Mouse (Mus musculus) liver, embryonic 11.5 days (tissue): ENCODE results near the gene 1190005I06Rik. TPM values are rescaled to one million over a fixed set of nuclear protein-coding genes. Genes with fewer than 3 reads are reported as not detected.

Source experiments
- ATAC-seq: fragments of 200-750 bp; cut with Nextera tagmentation; replicated peaks from 2 replicates; pipeline ENCODE4 v1.8.0; 2017; ENCODE audit warnings: moderate number of reproducible peaks, mild to moderate bottlenecking, moderate TSS enrichment, moderate library complexity; ENCODE audit not compliant: low FRiP score
- DNase-seq: peaks from one replicate; pipeline ENCODE4 v3.0.0-alpha.2; 2017; ENCODE audit warnings: low spot score
- H3K27ac ChIP-seq: fragments of 300-500 bp; sonication (generic); 2 replicates; pipeline ENCODE4 v1.5.1; 2014; ENCODE audit warnings: mild to moderate bottlenecking, low read depth, low read length, control low read depth
- H3K27me3 ChIP-seq: fragments of 300-500 bp; sonication (generic); replicated peaks from 2 replicates; pipeline ENCODE4 v1.6.1; 2014; ENCODE audit warnings: low read length, mixed read lengths; ENCODE audit not compliant: control insufficient read depth, insufficient read depth
- H3K36me3 ChIP-seq: fragments of 300-500 bp; sonication (generic); 2 replicates; pipeline ENCODE4 v1.6.1; 2014; ENCODE audit warnings: mild to moderate bottlenecking, low read length, moderate library complexity, mixed read lengths; ENCODE audit not compliant: control insufficient read depth, insufficient read depth
- H3K4me1 ChIP-seq: fragments of 300-500 bp; sonication (generic); replicated peaks from 2 replicates; pipeline ENCODE4 v1.6.1; 2014; ENCODE audit warnings: low read length, mixed read lengths; ENCODE audit not compliant: control insufficient read depth, insufficient read depth
- H3K4me2 ChIP-seq: fragments of 300-500 bp; sonication (generic); 2 replicates; pipeline ENCODE4 v1.6.1; 2014; ENCODE audit warnings: mild to moderate bottlenecking, control low read depth, moderate library complexity
- H3K4me3 ChIP-seq: fragments of 300-500 bp; sonication (generic); 2 replicates; pipeline ENCODE4 v1.5.1; 2014; ENCODE audit warnings: low read depth, low read length, control low read depth
- H3K9ac ChIP-seq: fragments of 300-500 bp; sonication (generic); 2 replicates; pipeline ENCODE4 v1.6.1; 2014; ENCODE audit warnings: low read depth, low read length, control low read depth
- H3K9me3 ChIP-seq: fragments of 300-500 bp; sonication (generic); 2 replicates; pipeline ENCODE4 v1.6.1; 2016; ENCODE audit warnings: low read length, inconsistent platforms, mixed read lengths; ENCODE audit not compliant: control insufficient read depth
- WGBS: fragments of 180-500 bp; shearing (Covaris S2); extraction: QIAGEN DNeasy Blood & Tissue Kit; methylation state at CpG from one replicate; pipeline ENCODE4 v1.1.7; 2014; 5-methylcytosine and 5-hydroxymethylcytosine counted together
- polyA plus RNA-seq: library from polyadenylated mRNA; unstranded; fragments of >200 nt; fragmentation: Nextera tagmentation; extraction: Ambion mirVana; gene quantifications from 2 replicates; pipeline ENCODE4 v1.2.1, GENCODE M21; 2014

Gene 1190005I06Rik
- polyA plus RNA-seq, 1 experiment from 2014 or later = 4.1 TPM

DNA sequence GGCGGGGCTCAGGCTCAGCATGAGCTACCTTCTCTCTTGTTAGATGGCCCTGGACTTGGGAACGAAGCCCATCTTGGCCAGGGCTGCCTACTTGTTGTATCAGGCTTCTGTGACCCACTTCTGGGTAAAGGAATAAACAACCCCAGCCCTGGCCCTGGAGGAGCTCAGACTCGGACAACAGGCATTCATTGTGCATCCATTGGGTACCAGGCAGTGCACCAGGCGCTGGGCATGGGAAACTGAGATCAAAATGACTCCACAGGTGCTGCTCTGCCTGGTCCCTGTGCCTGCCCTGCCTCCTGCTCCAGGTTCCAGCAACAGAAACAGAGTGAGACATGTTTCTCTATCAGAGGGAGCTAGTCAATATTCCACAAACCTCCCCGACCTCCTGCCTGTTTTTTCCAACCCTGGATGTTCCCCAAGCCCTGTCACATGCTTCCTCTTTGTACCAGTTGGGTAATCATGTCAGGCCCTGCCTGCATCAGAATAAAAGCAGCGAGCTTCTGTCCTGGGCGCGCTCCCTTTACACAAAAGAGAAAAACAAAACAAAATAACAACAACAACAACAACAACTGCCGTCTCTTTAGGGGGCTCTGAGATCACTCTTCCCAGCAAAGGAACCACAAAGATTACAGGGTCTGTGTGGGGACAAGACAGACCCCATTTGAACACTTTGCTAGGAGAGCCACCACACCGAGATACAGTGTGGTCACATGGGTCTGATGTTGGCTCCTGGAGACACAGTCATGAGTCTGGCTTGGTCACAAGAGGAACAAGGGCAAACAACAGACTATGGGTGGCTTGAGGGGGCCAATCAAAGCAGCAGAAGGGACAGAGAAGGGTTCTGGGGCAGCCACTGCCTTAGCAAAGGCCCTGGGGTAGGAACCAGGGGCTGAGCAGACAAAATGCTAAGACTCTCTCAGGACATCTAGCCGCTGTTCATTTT lies 27.9 kb downstream of the 1190005I06Rik start:
- Histone ChIP-seq H3K9me3 (no peaks in the 10 kb centered on the region), H3K4me1 (peaks cover 32% of the 10 kb centered on the region), H3K4me2 (0 out of 2 replicates have a peak overlapping the region, but pooled peaks have one; percentile 3), H3K36me3 (no peaks in the 10 kb centered on the region), H3K9ac (no peak overlapping the region), H3K4me3 (no peak overlapping the region), H3K27me3 (no peaks in the 10 kb centered on the region), H3K27ac (no peak overlapping the region)
- no peak for ATAC-seq
- 66% methylated on average over 11 of the region's 11 CpGs for WGBS
- DNase-seq = no peak

DNA sequence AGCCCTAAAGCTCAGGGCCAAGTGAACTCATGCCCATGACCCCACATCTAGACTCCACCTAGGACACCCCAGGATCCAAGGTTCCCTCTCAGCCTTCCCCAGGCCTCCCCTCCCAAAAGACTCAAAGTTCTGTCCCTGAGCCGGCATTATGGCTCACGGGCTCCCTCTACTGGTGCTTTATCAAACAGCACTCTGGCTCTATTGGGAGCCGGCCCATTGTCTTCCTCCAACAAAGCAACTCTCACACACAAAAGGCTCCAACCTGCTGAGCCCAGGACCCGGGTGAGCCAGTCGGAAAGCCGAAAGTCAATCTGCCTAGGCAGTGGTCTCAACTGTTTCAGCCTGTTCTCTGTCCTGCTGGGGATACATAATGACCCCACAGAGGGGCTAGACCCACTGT lies 29.3 kb downstream of the 1190005I06Rik start:
- Histone ChIP-seq H3K27ac (no peak overlapping the region), H3K4me2 (no peak overlapping the region), H3K4me3 (no peak overlapping the region), H3K4me1 (peaks cover 22% of the 10 kb centered on the region), H3K9me3 (no peaks in the 10 kb centered on the region), H3K36me3 (no peaks in the 10 kb centered on the region), H3K27me3 (no peaks in the 10 kb centered on the region), H3K9ac (no peak overlapping the region)
- DNase-seq (peak; percentile 75), ATAC-seq (peak; percentile 56)
- 3% methylated on average over 6 of the region's 6 CpGs for WGBS

DNA sequence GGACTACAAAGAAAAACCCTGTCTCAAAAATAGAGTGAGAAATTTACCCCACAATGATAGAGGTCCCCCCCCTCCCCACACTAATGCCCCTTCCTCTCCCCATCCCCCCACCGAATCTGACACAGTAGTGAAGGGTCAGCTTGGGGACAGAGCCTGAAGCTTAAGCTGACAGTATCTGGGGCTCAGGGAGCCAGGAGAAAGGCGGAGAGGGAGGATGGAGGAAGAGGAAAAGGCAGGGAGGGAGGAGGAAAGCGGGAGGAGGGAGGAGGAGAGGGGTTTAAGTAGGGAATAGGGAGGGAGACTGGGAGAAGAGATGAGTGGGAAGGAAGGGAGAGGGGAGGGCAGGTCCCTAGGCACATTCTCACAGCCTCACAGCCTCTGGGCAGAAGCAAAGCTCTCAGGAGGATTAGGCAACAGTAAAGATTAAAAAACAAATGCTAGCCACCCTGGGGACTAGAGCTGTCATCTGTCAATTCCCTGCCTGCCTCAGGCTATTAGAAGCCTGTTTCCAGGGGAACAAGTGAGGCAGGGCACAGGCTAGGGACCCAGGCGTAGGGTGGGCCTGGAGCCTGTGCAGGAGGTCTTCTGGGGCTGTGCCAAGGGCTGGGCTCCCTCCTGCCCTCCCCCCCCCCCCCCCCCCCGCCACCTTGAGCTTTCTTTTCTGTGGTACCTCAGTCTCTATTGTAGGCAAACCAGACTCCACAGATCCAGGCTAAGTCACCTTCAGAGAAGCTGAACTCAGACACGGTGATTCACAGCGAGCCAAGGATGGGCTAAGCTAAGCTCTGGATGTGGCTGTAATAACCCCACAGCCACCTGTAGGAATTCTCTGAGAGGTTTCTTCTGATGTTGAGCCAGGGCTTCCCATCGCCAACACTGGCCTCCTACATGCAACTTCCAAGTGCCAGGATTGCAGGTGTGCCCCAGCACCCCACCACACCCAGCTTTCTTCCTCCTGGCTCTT lies 30.5 kb downstream of the 1190005I06Rik start:
- H3K4me3 ChIP-seq = no peak overlapping the region
- no peak for DNase-seq
- WGBS = 46% methylated on average over 7 of the region's 8 CpGs
- H3K9me3 ChIP-seq = no peaks in the 10 kb centered on the region
- no peaks in the 10 kb centered on the region for H3K27me3 ChIP-seq
- no peaks in the 10 kb centered on the region for H3K36me3 ChIP-seq
- no peak overlapping the region for H3K9ac ChIP-seq
- no peak overlapping the region for H3K27ac ChIP-seq
- H3K4me1 ChIP-seq = peaks cover 19% of the 10 kb centered on the region
- ATAC-seq = no peak
- H3K4me2 ChIP-seq = no peak overlapping the region

DNA sequence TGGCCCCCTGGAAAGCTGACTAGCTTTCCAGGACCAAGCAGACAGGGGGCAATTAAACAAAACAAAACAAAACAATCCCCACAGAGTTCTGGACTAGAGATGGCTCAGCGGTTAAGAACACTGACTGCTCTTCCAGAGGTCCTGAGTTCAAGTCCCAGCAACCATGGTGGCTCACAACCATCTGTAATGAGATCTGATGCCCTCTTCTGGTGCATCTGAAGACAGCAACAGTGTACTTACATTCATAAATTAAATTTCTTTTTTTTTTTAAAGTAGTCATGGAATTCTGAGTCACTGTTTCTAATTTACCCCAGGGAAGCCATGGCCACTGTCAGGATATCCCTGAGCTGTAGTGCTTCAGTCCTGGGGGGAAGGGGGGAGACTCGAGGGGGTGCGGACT lies 32.9 kb downstream of the 1190005I06Rik start:
- 80% methylated on average over 3 of the region's 3 CpGs for WGBS
- H3K4me2 ChIP-seq = no peak overlapping the region
- H3K4me3 ChIP-seq = no peak overlapping the region
- peaks cover 2% of the 10 kb centered on the region; the same call in 1 of the 2 replicates for H3K4me1 ChIP-seq
- H3K9ac ChIP-seq = no peak overlapping the region
- H3K9me3 ChIP-seq = no peaks in the 10 kb centered on the region; the same call in 1 of the 2 replicates
- H3K27me3 ChIP-seq = no peaks in the 10 kb centered on the region
- ATAC-seq (no peak), DNase-seq (no peak)
- H3K27ac ChIP-seq = no peak overlapping the region
- H3K36me3 ChIP-seq = no peaks in the 10 kb centered on the region

DNA sequence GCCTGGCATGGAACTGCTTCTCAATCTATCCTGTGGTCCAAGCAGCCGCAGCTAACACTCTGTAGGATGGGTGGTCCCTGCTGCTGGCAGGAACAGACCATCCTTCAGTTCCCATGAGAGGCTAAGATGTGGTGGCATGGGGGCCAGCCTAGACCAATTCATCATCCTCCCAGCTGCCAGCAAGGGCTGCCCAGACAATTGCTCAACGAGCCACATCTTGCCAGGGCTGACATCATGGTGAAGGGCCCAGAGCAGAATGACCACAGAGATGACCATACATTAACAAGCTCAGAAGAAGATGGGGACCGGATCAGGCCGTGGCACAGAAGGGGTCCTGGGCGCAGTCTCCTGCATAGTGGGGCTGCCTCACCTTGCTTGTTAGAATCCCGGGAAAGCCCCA lies 36.6 kb downstream of the 1190005I06Rik start:
- no peaks in the 10 kb centered on the region; the same call in 1 of the 2 replicates for H3K4me1 ChIP-seq
- no peak overlapping the region for H3K9ac ChIP-seq
- no peaks in the 10 kb centered on the region for H3K27me3 ChIP-seq
- DNase-seq (no peak), ATAC-seq (no peak)
- WGBS = 82% methylated on average over 6 of the region's 6 CpGs
- H3K4me3 ChIP-seq = no peak overlapping the region
- no peak overlapping the region for H3K4me2 ChIP-seq
- H3K9me3 ChIP-seq = no peaks in the 10 kb centered on the region; the same call in 1 of the 2 replicates
- no peaks in the 10 kb centered on the region for H3K36me3 ChIP-seq
- H3K27ac ChIP-seq = no peak overlapping the region

DNA sequence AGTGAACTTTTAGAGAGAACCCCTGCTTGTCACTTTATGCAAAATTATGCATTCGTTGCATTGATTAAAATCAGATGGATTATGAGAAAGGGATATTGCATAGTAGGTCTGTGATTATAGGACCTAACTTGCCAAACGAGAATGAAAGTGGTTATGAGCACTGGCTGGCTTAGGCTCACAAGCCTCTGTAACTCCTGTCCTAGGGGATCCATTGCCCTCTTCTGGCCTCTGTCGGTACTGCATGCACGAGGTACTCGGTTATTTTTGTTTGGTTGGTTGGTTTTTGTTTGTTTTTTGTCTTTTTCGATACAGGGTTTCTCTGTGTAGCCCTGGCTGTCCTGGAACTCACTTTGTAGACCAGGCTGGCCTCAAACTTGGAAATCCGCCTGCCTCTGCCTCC lies 39.5 kb downstream of the 1190005I06Rik start:
- DNase-seq = peak; percentile 68
- H3K36me3 ChIP-seq = no peaks in the 10 kb centered on the region
- peak overlapping the region; percentile 39 for H3K4me2 ChIP-seq
- H3K9ac ChIP-seq = no peak overlapping the region
- no peak overlapping the region for H3K27ac ChIP-seq
- no peak overlapping the region for H3K4me3 ChIP-seq
- WGBS = 9% methylated on average over 7 of the region's 7 CpGs
- no peaks in the 10 kb centered on the region; the same call in 1 of the 2 replicates for H3K9me3 ChIP-seq
- H3K4me1 ChIP-seq = no peaks in the 10 kb centered on the region
- H3K27me3 ChIP-seq = no peaks in the 10 kb centered on the region
- peak; percentile 54; the same call in 1 of the 2 replicates for ATAC-seq

DNA sequence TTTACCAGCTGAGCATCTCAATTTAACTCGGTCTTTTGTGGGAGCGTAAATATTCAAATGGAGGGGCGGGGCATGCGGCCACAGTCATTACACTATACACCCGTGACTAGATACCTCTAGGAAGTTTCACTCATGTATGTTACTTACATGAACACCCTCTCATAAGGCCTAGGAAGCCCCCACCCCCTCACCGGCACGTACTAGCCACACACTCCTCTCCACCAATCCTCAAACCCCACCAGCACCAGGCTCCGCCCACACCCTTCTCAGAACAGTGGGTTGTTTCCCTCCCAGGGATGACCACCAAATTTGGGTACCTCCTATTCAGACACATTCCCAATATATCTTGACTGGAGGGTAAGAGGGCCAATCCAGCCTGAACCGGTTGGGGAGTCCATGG lies 40.0 kb downstream of the 1190005I06Rik start:
- Histone ChIP-seq H3K9ac (no peak overlapping the region), H3K9me3 (no peaks in the 10 kb centered on the region; the same call in 1 of the 2 replicates), H3K4me1 (no peaks in the 10 kb centered on the region), H3K4me3 (no peak overlapping the region), H3K27ac (no peak overlapping the region), H3K36me3 (no peaks in the 10 kb centered on the region), H3K4me2 (peak overlapping the region; percentile 32), H3K27me3 (no peaks in the 10 kb centered on the region)
- ATAC-seq = no peak; the same call in 1 of the 2 replicates
- 77% methylated on average over 9 of the region's 9 CpGs for WGBS
- no peak for DNase-seq

DNA sequence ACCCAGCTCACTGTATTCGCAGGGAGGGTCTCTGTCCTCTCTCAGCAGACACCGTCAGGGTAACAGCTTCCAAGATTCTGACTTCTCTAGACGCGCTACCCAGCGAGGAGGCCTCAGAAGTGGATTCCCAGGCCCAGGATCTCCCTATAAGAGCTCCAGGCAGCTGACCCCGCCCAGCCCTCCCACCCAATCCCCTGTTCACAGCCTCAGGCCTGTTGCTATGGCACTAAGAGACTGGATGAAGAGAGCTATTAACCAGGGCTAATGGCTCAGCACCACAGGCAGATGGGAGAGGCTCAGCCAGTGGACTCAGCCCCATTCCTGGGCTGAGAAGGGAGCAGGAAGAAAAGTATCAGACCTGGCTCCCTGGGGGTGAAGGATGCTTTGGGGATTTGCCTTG lies 44.8 kb downstream of the 1190005I06Rik start:
- H3K27ac ChIP-seq = no peak overlapping the region
- DNase-seq = no peak
- no peaks in the 10 kb centered on the region for H3K36me3 ChIP-seq
- H3K4me3 ChIP-seq = no peak overlapping the region
- no peak for ATAC-seq
- H3K4me1 ChIP-seq = peaks cover 3% of the 10 kb centered on the region
- no peak overlapping the region for H3K9ac ChIP-seq
- no peak overlapping the region for H3K4me2 ChIP-seq
- 60% methylated on average over 6 of the region's 6 CpGs for WGBS
- no peaks in the 10 kb centered on the region for H3K27me3 ChIP-seq
- peaks cover 5% of the 10 kb centered on the region; the same call in 1 of the 2 replicates for H3K9me3 ChIP-seq
